In the genomic region with DNA sequence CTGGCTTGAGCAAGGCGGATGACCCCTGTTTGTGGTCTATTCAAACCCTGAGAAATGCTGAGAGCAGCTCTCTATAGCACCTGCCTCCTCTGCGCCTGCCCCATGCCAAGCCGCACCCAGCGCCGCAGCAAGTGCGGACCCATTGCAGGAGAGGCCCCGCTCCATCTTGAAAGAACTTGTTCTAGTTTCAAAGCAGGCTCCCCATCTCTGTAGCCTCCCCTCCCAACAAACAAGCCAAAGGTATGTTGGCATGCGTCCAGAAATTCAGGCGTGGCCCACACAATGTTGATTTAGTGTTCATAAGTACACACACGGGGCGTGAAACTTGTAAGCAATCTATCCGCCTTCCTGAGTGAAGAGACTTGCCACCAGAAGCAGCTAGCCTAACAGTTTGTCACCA, we compare ENCODE assay signal across 12 mouse cellular contexts. TPM values are rescaled to one million over a fixed set of nuclear protein-coding genes. Genes with fewer than 3 reads are reported as not detected.
DNase-seq lines count a peak whose midpoint lies in the region; ATAC-seq and TF ChIP-seq lines count a peak whose summit lies in the region.
"Had no signal": no experiment of that assay in that cellular context is flagged by ENCODE, and none has a peak within 500 bp of the region (broad histone marks: within the 10 kb centered on the region; RNA-seq: fewer than 3 reads in every experiment).

No protein-coding gene starts in this region.

- H3K4me1 ChIP-seq in hindbrain, embryonic 10.5 days (replicated peaks): peaks cover 23% of the 10 kb centered on the region
- no peaks in the 10 kb centered on the region; the same call in 1 of the 2 replicates for H3K4me1 ChIP-seq in hindbrain, embryonic 14.5 days (replicated peaks; ENCODE audit: control insufficient read depth, insufficient read depth, low read length)
- peaks cover 10% of the 10 kb centered on the region for H3K4me1 ChIP-seq in limb, embryonic 14.5 days (ENCODE audit: control insufficient read depth, insufficient read depth, low read length)
- H3K4me1 ChIP-seq in small intestine, adult 2 months (ENCODE audit: control insufficient read depth, insufficient read depth, insufficient read length, low read length): peaks cover 10% of the 10 kb centered on the region
- no peaks in the 10 kb centered on the region for H3K4me1 ChIP-seq in heart, embryonic 12.5 days (replicated peaks)
- H3K4me1 ChIP-seq: heart, embryonic 13.5 days had no signal

- intact Hi-C loops in left cerebral cortex, postnatal 36 days (cut with DNase I): no loop called here

- no peak overlapping the region for H3K9ac ChIP-seq in hindbrain, embryonic 14.5 days
- no peak overlapping the region for H3K9ac ChIP-seq in limb, embryonic 14.5 days (ENCODE audit: low read depth, low read length, severe bottlenecking)
- H3K9ac ChIP-seq in heart, embryonic 12.5 days: no peak overlapping the region
- H3K9ac ChIP-seq: heart, embryonic 13.5 days; midbrain, embryonic 12.5 days had no signal

- H3K9me3 ChIP-seq in hindbrain, embryonic 10.5 days: no peaks in the 10 kb centered on the region
- H3K9me3 ChIP-seq in hindbrain, embryonic 14.5 days (ENCODE audit: control insufficient read depth, low read length): no peaks in the 10 kb centered on the region
- no peaks in the 10 kb centered on the region for H3K9me3 ChIP-seq in limb, embryonic 14.5 days (ENCODE audit: control insufficient read depth, low read length)
- H3K9me3 ChIP-seq in heart, embryonic 12.5 days (replicated peaks): no peaks in the 10 kb centered on the region
- H3K9me3 ChIP-seq: heart, embryonic 13.5 days; midbrain, embryonic 12.5 days had no signal

- peaks cover 77% of the 10 kb centered on the region for H3K27me3 ChIP-seq in hindbrain, embryonic 10.5 days (ENCODE audit: insufficient read depth, poor library complexity, severe bottlenecking)
- H3K27me3 ChIP-seq in hindbrain, embryonic 14.5 days (ENCODE audit: control insufficient read depth, insufficient read depth, low read length): peaks cover 8% of the 10 kb centered on the region; the same call in 1 of the 2 replicates
- H3K27me3 ChIP-seq in limb, embryonic 14.5 days (ENCODE audit: control insufficient read depth, insufficient read depth, low read length): no peaks in the 10 kb centered on the region
- H3K27me3 ChIP-seq in small intestine, adult 2 months (ENCODE audit: control insufficient read depth, insufficient read depth, low read length): no peaks in the 10 kb centered on the region
- peaks cover 22% of the 10 kb centered on the region for H3K27me3 ChIP-seq in heart, embryonic 12.5 days (replicated peaks)

- no peak for TF ChIP-seq POLR2A in brain, embryonic 14.5 days (IDR thresholded peaks at IDR 0.05; ENCODE audit: borderline replicate concordance, extremely low read depth, insufficient read depth, insufficient read length, poor library complexity, severe bottlenecking)
- TF ChIP-seq POLR2A in limb, embryonic 14.5 days (IDR thresholded peaks at IDR 0.05; ENCODE audit: borderline replicate concordance, extremely low read depth, insufficient read depth, insufficient read length): no peak
- no peak for TF ChIP-seq POLR2A in small intestine, adult 2 months (IDR thresholded peaks at IDR 0.05; ENCODE audit: low read depth, low read length)

- WGBS in hindbrain, embryonic 10.5 days: 94% methylated on average over 12 of the region's 12 CpGs
- 85% methylated on average over 12 of the region's 12 CpGs for WGBS in hindbrain, embryonic 14.5 days
- 61% methylated on average over 12 of the region's 12 CpGs for WGBS in limb, embryonic 14.5 days
- 29% methylated on average over 12 of the region's 12 CpGs for WGBS in small intestine, adult 2 months
- WGBS in heart, embryonic 12.5 days: 81% methylated on average over 12 of the region's 12 CpGs

- no peaks in the 10 kb centered on the region for H3K36me3 ChIP-seq in hindbrain, embryonic 10.5 days
- no peaks in the 10 kb centered on the region for H3K36me3 ChIP-seq in hindbrain, embryonic 14.5 days (replicated peaks; ENCODE audit: control insufficient read depth, insufficient read depth)
- no peaks in the 10 kb centered on the region for H3K36me3 ChIP-seq in limb, embryonic 14.5 days (ENCODE audit: control insufficient read depth, insufficient read depth, low read length)
- no peaks in the 10 kb centered on the region for H3K36me3 ChIP-seq in small intestine, adult 2 months (ENCODE audit: control insufficient read depth, insufficient read depth, low read length)
- no peaks in the 10 kb centered on the region for H3K36me3 ChIP-seq in heart, embryonic 12.5 days
- H3K36me3 ChIP-seq: heart, embryonic 13.5 days; midbrain, embryonic 12.5 days had no signal

- DNase-seq in hindbrain, embryonic 10.5 days (ENCODE audit: low spot score): no peak
- no peak for DNase-seq in hindbrain, embryonic 14.5 days (ENCODE audit: low spot score)
- peak; percentile 37 for DNase-seq in brain, embryonic 14.5 days (ENCODE audit: low read depth)
- DNase-seq in limb, embryonic 14.5 days (ENCODE audit: low spot score): peak; percentile 55
- DNase-seq in left cerebral cortex, postnatal 36 days (ENCODE audit: low spot score in 2 of 2): no peak
- no peak for DNase-seq in gastrocnemius, postnatal 25 days
- DNase-seq: kidney, adult 8-10 months had no signal

- no peak overlapping the region for H3K4me2 ChIP-seq in hindbrain, embryonic 14.5 days (replicated peaks)
- no peak overlapping the region for H3K4me2 ChIP-seq in limb, embryonic 14.5 days (replicated peaks; ENCODE audit: low read depth, low read length, severe bottlenecking)
- no peak overlapping the region for H3K4me2 ChIP-seq in heart, embryonic 12.5 days
- H3K4me2 ChIP-seq: heart, embryonic 13.5 days; midbrain, embryonic 12.5 days had no signal

- no peak for ATAC-seq in hindbrain, embryonic 14.5 days (ENCODE audit: low FRiP score)
- peak; percentile 41 for ATAC-seq in limb, embryonic 14.5 days (ENCODE audit: low FRiP score, low read depth)
- no peak for ATAC-seq in heart, embryonic 12.5 days (ENCODE audit: insufficient number of reproducible peaks, low FRiP score)
- ATAC-seq: activated CD4-positive, CD25-positive, alpha-beta regulatory T cell, adult 4 months had no signal

- no peak for TF ChIP-seq CTCF in brain, embryonic 14.5 days (IDR thresholded peaks at IDR 0.05; ENCODE audit: borderline replicate concordance, extremely low read depth, insufficient read depth, insufficient read length)
- no peak for TF ChIP-seq CTCF in small intestine, adult 2 months (IDR thresholded peaks at IDR 0.05; ENCODE audit: extremely low read depth, insufficient read length, insufficient replicate concordance, low read depth, low read length)

- H3K27ac ChIP-seq in hindbrain, embryonic 10.5 days: 0 out of 2 replicates have a peak overlapping the region, but pooled peaks have one; percentile 23
- H3K27ac ChIP-seq in hindbrain, embryonic 14.5 days: no peak overlapping the region
- H3K27ac ChIP-seq in limb, embryonic 14.5 days (replicated peaks; ENCODE audit: low read depth, low read length): no peak overlapping the region
- no peak overlapping the region for H3K27ac ChIP-seq in small intestine, adult 2 months (ENCODE audit: insufficient read depth, low read depth, low read length)
- H3K27ac ChIP-seq in heart, embryonic 12.5 days (ENCODE audit: poor library complexity, severe bottlenecking): no peak overlapping the region
- H3K27ac ChIP-seq: heart, embryonic 13.5 days; midbrain, embryonic 12.5 days had no signal

- H3K4me3 ChIP-seq in hindbrain, embryonic 10.5 days: no peak overlapping the region
- no peak overlapping the region for H3K4me3 ChIP-seq in hindbrain, embryonic 14.5 days (replicated peaks; ENCODE audit: low read length)
- H3K4me3 ChIP-seq in limb, embryonic 14.5 days (replicated peaks; ENCODE audit: low read length): no peak overlapping the region
- peak overlapping the region; percentile 0; the same call in 1 of the 2 replicates for H3K4me3 ChIP-seq in small intestine, adult 2 months (ENCODE audit: low read depth, low read length)
- H3K4me3 ChIP-seq in heart, embryonic 12.5 days: no peak overlapping the region
- H3K4me3 ChIP-seq: heart, embryonic 13.5 days; midbrain, embryonic 12.5 days had no signal

RNA-seq across cellular contexts. Expression of a gene that starts 1.1 kb away (rescaled TPM):
- polyA plus RNA-seq in hindbrain, embryonic 10.5 days (2016; fragmentation: Nextera tagmentation; extraction: Ambion mirVana): 3.2 and 3.5 TPM in 2 replicates
- polyA plus RNA-seq in hindbrain, embryonic 14.5 days (2014; fragmentation: Nextera tagmentation; extraction: Ambion mirVana): 0.70 and 0.80 TPM in 2 replicates
- polyA plus RNA-seq in brain, embryonic 14.5 days (2012; rRNA removed): 3.1 and 7.6 TPM in 2 replicates
- polyA plus RNA-seq in limb, embryonic 14.5 days (2012; rRNA removed): 2.4 and 4.1 TPM in 2 replicates
- polyA plus RNA-seq in limb, embryonic 14.5 days (2014; fragmentation: Nextera tagmentation; extraction: Ambion mirVana): 3.2 and 3.3 TPM in 2 replicates
- 0.05 and 0.13 TPM in 2 replicates for polyA plus RNA-seq in small intestine, adult 2 months (2012; rRNA removed)
- under 1 TPM; 0.52 TPM for total RNA-seq in left cerebral cortex, postnatal 36 days (2021)
- total RNA-seq in gastrocnemius, postnatal 25 days (2021): under 1 TPM; 0.31 to 0.70 TPM
- polyA plus RNA-seq in heart, embryonic 12.5 days (2016; fragmentation: Nextera tagmentation; extraction: Ambion mirVana): 0.79 and 0.82 TPM in 2 replicates

Comparison
In these comparisons a context has a peak if more than half of its experiments do, and no peak if none do; other contexts are left out.
1. DNase-seq: peak in brain, embryonic 14.5 days (single experiment) and limb, embryonic 14.5 days (single experiment); none in hindbrain, embryonic 10.5 days (single experiment), hindbrain, embryonic 14.5 days (single experiment), left cerebral cortex, postnatal 36 days (0 of 2) and gastrocnemius, postnatal 25 days (single experiment).